8 mouse cellular contexts compared by ENCODE assay signal in the genomic region with DNA sequence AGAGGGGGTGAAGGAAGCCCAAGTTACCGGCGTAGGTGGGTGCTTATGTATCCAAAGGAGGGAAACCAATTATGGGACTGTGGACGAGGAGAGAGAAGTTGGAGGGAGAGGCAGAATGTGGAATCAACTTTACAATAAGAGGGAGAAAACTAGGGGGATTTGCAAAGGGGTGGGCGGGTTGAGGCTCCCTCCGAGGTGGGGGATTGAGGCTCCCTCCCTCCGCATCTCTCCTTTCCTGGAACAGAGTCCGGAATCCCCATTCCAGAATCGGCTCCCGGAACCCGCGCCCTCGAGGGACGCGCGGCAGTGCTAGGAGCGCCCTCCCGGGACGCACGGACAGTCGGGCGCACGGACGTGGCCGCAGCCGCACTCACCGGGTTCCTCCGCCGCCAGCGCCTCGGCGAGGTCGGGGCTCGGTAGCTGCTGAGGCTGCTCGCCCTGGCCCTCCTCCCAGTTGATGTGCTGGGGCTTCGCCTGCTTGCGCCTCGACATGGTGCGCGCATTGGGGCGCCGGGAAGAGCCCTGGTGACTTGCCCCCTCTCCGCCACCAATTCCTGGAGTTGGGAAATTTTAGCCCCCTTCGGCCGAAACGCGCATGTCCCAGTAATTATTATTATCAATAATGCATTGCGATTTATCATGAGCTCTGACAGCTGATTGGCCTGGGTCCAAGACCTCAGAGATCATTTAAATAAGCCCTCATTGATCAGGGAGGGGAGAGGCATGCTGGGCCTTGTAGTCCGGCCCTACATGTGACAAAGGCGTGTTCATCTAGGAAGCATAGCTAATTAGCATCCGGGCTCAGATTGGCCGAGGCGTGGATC. TPM values are rescaled to one million over a fixed set of nuclear protein-coding genes. Genes with fewer than 3 reads are reported as not detected.
DNase-seq lines count a peak whose midpoint lies in the region; ATAC-seq and TF ChIP-seq lines count a peak whose summit lies in the region.

No protein-coding gene starts in this region.

- peak; percentile 51; the same call in 1 of the 2 replicates for ATAC-seq in heart, embryonic 15.5 days (replicated peaks; ENCODE audit: insufficient number of reproducible peaks, insufficient read depth, low FRiP score, low read depth)
- ATAC-seq in neural tube, embryonic 14.5 days (ENCODE audit: low read depth) = peak; percentile 81

- H3K4me1 ChIP-seq in heart, embryonic 15.5 days (replicated peaks) = peaks cover 29% of the 10 kb centered on the region
- peaks cover 26% of the 10 kb centered on the region for H3K4me1 ChIP-seq in neural tube, embryonic 14.5 days (ENCODE audit: control insufficient read depth, insufficient read depth, low read length)

- TF ChIP-seq CTCF in gastrocnemius, adult 2 months (IDR thresholded peaks at IDR 0.05) = no peak

- peak overlapping the region; percentile 90 for H3K4me2 ChIP-seq in heart, embryonic 15.5 days
- H3K4me2 ChIP-seq in neural tube, embryonic 14.5 days (ENCODE audit: low read depth, low read length) = peak overlapping the region; percentile 88

- peak overlapping the region; percentile 79 for H3K4me3 ChIP-seq in gastrocnemius, adult 2 months
- H3K4me3 ChIP-seq in heart, embryonic 15.5 days = peak overlapping the region; percentile 61
- H3K4me3 ChIP-seq in neural tube, embryonic 14.5 days (ENCODE audit: low read depth, low read length) = peak overlapping the region; percentile 41

- peak overlapping the region; percentile 91 for H3K27ac ChIP-seq in gastrocnemius, adult 2 months
- peak overlapping the region; percentile 72 for H3K27ac ChIP-seq in heart, embryonic 15.5 days
- H3K27ac ChIP-seq in neural tube, embryonic 14.5 days (ENCODE audit: low read depth, low read length) = no peak overlapping the region

- no peaks in the 10 kb centered on the region for H3K36me3 ChIP-seq in heart, embryonic 15.5 days
- H3K36me3 ChIP-seq in neural tube, embryonic 14.5 days (ENCODE audit: control insufficient read depth, insufficient read depth, low read length) = no peaks in the 10 kb centered on the region

- H3K9me3 ChIP-seq in heart, embryonic 15.5 days (replicated peaks) = no peaks in the 10 kb centered on the region
- no peaks in the 10 kb centered on the region for H3K9me3 ChIP-seq in neural tube, embryonic 14.5 days (ENCODE audit: control insufficient read depth, low read length)

- peaks cover 78% of the 10 kb centered on the region for H3K27me3 ChIP-seq in heart, embryonic 15.5 days
- H3K27me3 ChIP-seq in neural tube, embryonic 14.5 days (ENCODE audit: control insufficient read depth, insufficient read depth, low read length) = peaks cover 11% of the 10 kb centered on the region; the same call in 1 of the 2 replicates

- peak; percentile 62 for DNase-seq in gastrocnemius, adult 2 months
- DNase-seq in gastrocnemius, postnatal 36 days = no peak
- DNase-seq in embryo, embryonic 10 days (ENCODE audit: low spot score) = peak; percentile 97
- peak; percentile 13 to 16 for DNase-seq in layer of hippocampus, postnatal 36 days
- no peak for DNase-seq in frontal cortex, postnatal 14 days (ENCODE audit: low spot score in 2 of 2)
- no peak for DNase-seq in ovary, postnatal 10 days (ENCODE audit: low spot score)

- under 1% methylated on average over 51 of the region's 52 CpGs for WGBS in heart, embryonic 15.5 days
- under 1% methylated on average over 50 of the region's 52 CpGs for WGBS in neural tube, embryonic 14.5 days

- intact Hi-C loops in gastrocnemius, adult 2 months (cut with DNase I) = loop anchor here (10.0 kb wide), 1 partner anchor 98 kb away; no protein-coding TSS in a partner anchor
- intact Hi-C loops in gastrocnemius, postnatal 36 days (cut with DNase I) = loop anchor here (5.0 kb wide), 2 partner anchors 101 to 116 kb away; no protein-coding TSS in a partner anchor

- H3K9ac ChIP-seq in heart, embryonic 15.5 days = peak overlapping the region; percentile 61
- peak overlapping the region; percentile 37; the same call in 1 of the 2 replicates for H3K9ac ChIP-seq in neural tube, embryonic 14.5 days (replicated peaks; ENCODE audit: low read depth, low read length)

RNA-seq across cellular contexts. Expression of gene Sall4, which starts 1.0 kb away (rescaled TPM):
- total RNA-seq in gastrocnemius, adult 2 months (2021) = 1 to 10 TPM; 1.6 to 2.4 TPM
- 1 to 10 TPM; 1.7 to 2.1 TPM for total RNA-seq in gastrocnemius, postnatal 36 days (2021)
- 0.87 and 1.0 TPM in 2 replicates for polyA plus RNA-seq in heart, embryonic 15.5 days (2015; fragmentation: Nextera tagmentation; extraction: Ambion mirVana)
- under 1 TPM; 0.57 to 0.83 TPM for total RNA-seq in layer of hippocampus, postnatal 36 days (2021)
- polyA plus RNA-seq in neural tube, embryonic 14.5 days (2014; fragmentation: Nextera tagmentation; extraction: Ambion mirVana) = 0.82 and 1.1 TPM in 2 replicates

RNA-seq across cellular contexts. Expression of gene Atp9a, which starts 24.5 kb away (rescaled TPM):
- total RNA-seq in gastrocnemius, adult 2 months (2021) = 10 to 100 TPM; 15.3 to 25.0 TPM
- 10 to 100 TPM; 12.7 to 14.7 TPM for total RNA-seq in gastrocnemius, postnatal 36 days (2021)
- 13.8 and 20.1 TPM in 2 replicates for polyA plus RNA-seq in heart, embryonic 15.5 days (2015; fragmentation: Nextera tagmentation; extraction: Ambion mirVana)
- 100 to 1,000 TPM; 342 to 346 TPM for total RNA-seq in layer of hippocampus, postnatal 36 days (2021)
- 75.2 and 76.8 TPM in 2 replicates for polyA plus RNA-seq in neural tube, embryonic 14.5 days (2014; fragmentation: Nextera tagmentation; extraction: Ambion mirVana)

Comparison
In these comparisons a context has a peak if more than half of its experiments do, and no peak if none do; other contexts are left out.
1. DNase-seq: peak in gastrocnemius, adult 2 months (single experiment), embryo, embryonic 10 days (single experiment) and layer of hippocampus, postnatal 36 days (2 of 2); none in gastrocnemius, postnatal 36 days (0 of 2), frontal cortex, postnatal 14 days (0 of 2) and ovary, postnatal 10 days (single experiment).
2. RNA of gene Atp9a, which starts 24.5 kb away (total RNA-seq): 342 to 346 TPM in layer of hippocampus, postnatal 36 days; 15.3 to 25.0 TPM in gastrocnemius, adult 2 months and 12.7 to 14.7 TPM in gastrocnemius, postnatal 36 days; every median in the first group is over 10 times any median in the second.
3. Peak in every context shown above with its lines, with median percentiles within 50 percentile points of each other: H3K4me3 ChIP-seq.